Mouse (Mus musculus) ovary, postnatal 10 days (tissue): ENCODE data around the gene Tpbgl.

Source experiments
- DNase-seq: peaks from one replicate; pipeline ENCODE4 v3.0.0; 2022; ENCODE audit warnings: low spot score

Tpbgl gene

GRCm38 (mm10) chr7:99626376-99627270 lies at the start of gene Tpbgl:
Gene Tpbgl (minus strand): TSS chr7:99627103.
- DNase-seq, result peak; percentile 18

DNA sequence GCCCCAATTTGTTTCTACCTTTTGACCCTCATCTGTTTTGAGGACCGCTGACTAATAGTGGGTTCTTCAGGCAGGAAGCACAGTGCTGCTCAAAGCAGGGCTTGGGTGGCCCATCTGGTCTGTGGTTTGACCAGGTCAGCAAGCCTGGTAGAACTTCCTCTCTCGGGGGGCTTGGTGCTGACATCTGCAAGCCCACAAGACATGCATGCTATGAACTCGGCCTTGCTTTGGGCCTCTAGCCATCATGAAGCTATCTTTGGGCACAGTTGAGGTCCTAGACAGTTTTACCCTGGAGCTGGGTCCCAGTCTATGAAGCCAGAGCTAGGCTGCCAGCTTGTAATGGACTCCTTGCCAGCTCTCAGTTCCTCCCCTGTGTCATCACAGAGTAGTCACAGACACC lies 48.0 kb upstream of the Tpbgl start:
- no peak for DNase-seq

- no peak for DNase-seq
Observed at GRCm38 (mm10) chr7:99674209-99674608, 47.3 kb upstream of the Tpbgl start.

DNA sequence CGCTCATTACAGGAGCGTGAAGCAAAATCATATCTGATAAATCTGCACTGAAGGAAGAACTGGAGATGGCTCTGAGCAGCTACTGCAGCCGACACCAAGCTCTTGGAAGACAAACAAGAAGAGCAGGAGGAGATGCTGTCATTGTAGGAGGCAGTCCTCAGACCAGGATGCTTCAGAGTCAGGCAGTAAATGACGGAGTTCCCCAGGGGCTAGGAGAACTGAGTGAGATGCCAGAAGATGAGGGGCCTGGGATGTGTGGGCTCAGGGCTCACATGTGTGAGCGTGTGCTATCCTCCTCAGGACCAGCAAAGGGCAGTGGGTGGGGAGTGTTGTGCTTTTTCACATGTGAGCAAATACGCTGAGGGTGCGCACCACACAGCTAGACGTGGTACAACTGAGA lies 46.3 kb upstream of the Tpbgl start:
- DNase-seq, result no peak

GRCm38 (mm10) chr7:99671544-99672435 lies 44.9 kb upstream of the Tpbgl start:
- DNase-seq, result no peak

DNA sequence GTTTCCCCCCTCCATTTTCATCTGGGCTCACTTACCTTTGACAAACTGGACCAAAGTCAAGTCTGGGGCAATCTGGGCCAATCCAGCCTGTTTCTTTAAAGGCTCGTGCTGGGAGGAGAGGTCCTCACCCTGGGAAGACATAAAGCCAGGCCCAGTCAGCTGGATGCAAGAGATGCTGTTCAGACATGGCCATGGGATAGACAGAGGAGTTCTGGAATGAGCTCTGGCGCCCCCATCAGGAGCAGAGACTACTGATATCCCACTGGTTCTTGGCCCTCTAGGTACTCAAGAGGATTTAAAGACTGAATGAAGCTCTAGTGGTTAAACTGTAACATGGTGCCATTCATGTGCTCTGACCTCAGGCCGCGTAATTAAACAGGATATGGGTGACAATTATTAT lies 44.0 kb upstream of the Tpbgl start:
- no peak for DNase-seq

- no peak for DNase-seq
Observed at GRCm38 (mm10) chr7:99668802-99669201, 41.9 kb upstream of the Tpbgl start.

GRCm38 (mm10) chr7:99667096-99667495 lies 40.2 kb upstream of the Tpbgl start:
- DNase-seq, result no peak

DNA sequence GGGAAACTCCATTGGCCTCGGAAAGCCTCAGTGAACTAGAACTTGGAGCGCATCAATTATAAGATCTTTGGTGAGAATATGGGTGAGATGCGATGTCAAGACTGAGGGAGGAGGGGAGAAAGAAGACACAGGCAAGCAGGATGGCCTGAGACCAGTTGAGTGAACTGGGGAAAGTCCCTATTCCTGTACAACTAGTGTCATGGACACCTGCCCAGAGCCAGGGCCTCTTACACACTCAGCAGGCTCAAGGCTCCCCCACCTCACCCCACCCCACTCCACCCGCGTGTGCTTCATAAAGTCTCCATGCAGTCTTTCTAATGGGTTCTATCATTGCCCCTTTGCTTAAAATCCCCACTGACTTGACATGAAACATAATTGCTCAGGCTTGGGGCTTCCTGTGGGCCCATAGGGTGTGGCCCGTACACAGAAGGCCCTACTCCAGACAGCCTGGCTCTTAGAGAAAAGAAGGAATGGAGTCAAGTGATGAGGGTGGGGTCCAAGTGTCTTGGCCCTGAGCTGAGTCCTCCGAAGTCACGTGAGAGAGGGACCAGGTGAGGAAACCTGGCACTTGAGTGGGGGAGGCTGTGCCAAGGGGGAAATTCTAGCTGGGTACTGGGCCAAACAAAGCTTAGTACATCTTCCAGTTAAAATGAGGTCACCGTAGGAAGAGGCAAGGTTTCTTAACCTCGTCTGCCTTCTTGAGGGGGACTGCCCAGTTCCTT lies 39.0 kb upstream of the Tpbgl start:
- no peak for DNase-seq

DNA sequence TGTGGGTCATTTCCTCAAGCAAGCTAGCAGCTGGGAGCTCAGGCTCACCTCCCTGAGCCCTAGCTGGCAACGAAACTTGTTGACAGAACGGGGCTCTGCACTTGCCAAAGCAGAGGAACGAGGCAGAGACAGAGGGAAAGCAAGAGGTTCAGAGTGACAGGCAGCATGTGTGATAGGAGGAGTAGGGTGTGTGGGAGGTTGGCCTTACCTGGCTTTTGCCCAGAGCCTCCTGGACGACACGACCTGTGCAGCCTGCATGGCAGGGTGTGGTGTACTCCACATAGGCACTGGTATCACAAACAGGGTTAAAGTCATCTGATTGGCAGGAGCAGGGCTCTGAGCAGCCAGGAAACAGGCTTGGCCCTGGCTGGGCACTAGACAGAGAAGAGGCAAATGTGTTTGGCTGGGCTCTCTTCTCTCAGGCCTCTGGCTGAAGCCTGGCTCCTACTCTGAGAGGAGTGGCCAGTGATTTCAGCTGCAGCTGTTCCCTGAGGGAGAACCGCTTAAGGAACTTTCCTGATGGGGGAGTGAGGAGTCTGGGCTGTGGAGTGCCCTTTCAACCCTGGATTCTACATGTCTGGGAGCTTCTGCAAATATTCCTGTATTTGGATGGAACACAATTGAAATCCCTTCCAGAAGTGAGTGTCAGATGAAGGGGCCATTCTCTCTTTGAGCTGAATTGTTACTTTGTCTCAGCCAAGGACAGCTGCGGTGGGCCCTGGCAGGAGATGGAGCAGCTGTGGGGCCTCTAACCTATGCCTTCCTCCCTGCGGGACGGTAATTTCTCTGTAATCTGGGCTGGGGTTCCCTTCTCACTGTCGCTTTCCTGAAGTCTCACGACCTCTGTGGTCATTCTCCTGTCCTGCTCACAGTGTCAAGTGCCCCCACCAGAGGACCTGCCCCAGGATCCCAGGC lies 37.9 kb upstream of the Tpbgl start:
- peak; percentile 51 for DNase-seq

GRCm38 (mm10) chr7:99663507-99664220 lies 36.8 kb upstream of the Tpbgl start:
- DNase-seq, result no peak

GRCm38 (mm10) chr7:99662311-99662710 lies 35.4 kb upstream of the Tpbgl start:
- no peak for DNase-seq

- no peak for DNase-seq
Observed at GRCm38 (mm10) chr7:99661571-99662230, 34.8 kb upstream of the Tpbgl start.

- no peak for DNase-seq
Observed at GRCm38 (mm10) chr7:99661071-99661470, 34.2 kb upstream of the Tpbgl start.

DNA sequence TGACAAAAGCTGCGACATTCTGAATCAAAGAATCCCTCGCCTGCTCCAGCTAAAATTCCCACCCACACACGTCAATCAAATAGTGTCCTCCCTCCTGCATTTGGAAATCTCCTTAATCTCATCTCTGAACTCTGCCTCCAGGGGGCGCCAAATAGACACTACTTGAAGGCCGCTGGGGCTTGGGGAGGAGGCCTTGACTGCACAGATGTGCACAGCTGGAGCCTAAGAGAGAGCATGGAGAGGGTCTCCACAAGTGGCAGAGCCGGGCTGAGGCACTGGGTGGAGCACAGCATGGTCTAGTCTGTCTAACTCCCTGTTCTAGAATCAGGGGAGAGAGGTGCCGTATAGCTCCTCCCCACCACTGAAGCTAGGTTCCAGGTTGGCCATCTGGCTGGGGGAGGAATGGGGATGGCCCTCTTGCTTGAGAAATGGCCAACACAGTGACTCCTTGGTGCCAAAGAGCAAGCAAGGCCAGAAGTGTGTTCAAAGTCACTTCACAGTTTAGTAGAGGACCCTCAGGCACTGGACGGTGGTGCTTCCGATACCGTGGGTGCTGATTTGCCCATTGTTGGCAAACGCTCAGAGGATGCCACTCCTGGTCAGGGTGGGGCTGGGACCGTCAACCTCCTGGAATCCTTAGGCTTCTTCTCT lies 32.6 kb upstream of the Tpbgl start:
- peak; percentile 71 for DNase-seq

- no peak for DNase-seq
Observed at GRCm38 (mm10) chr7:99654244-99654643, 27.3 kb upstream of the Tpbgl start.

GRCm38 (mm10) chr7:99649585-99649984 lies 22.7 kb upstream of the Tpbgl start:
- no peak for DNase-seq

DNA sequence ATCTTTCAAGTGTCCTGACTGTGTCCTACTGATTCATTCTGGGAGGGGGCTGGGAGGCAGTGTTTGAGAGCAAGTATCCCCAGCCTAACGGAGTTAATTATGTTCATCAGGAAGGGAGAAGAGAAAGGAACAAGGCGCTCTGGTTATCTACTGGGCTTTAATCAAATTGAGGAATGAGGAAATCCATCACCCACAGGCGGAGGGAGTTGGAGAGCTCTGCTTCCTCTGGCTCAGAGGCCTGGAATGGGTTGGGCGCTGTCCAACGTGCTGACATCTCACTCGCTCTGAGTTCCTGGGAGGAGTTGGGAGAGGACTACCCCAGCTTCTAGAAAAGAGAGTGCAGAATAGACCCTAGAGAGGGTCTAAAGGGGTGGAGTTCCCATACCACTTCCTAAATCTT lies 21.7 kb upstream of the Tpbgl start:
- peak; percentile 62 for DNase-seq

DNA sequence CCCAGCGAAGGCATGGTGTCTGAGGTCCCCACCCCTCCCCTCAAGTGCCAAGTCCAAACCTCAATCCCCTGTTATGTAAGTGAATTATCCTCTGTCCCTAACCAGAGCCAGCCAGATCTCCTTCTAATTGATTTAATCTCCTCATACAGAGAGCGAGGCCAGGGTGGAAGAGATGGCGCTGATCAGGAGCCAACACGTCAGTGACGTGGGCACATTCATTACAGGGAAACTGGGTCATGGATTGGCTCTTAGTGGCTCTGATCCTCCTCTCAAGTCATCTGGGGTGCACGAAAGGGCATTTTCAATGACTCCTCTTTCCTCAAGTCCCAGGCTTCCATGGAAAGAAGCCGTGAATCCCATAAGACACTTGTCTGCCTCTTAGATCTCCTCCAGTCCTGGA lies 17.8 kb upstream of the Tpbgl start:
- DNase-seq, result no peak
